Mouse (Mus musculus) cerebellum, adult 2 months (tissue): ENCODE data around the gene Gpr142. TPM values are rescaled to one million over a fixed set of nuclear protein-coding genes. Genes with fewer than 3 reads are reported as not detected.

ENCODE experiments used
- DNase-seq, 2 experiments: peaks; one replicate each; pipeline ENCODE4 v3.0.0; 2021
- H3K27ac ChIP-seq: fragments of 200-500 bp; 2 replicates; pipeline ENCODE4 v1.5.1; 2012; ENCODE audit warnings: low read length, control low read depth, inconsistent platforms; ENCODE audit not compliant: insufficient read depth
- H3K27me3 ChIP-seq: fragments of 200-500 bp; 2 replicates; pipeline ENCODE4 v1.6.1; 2012; ENCODE audit warnings: inconsistent platforms, mild to moderate bottlenecking, low read length, moderate library complexity; ENCODE audit not compliant: control insufficient read depth, insufficient read depth
- H3K4me1 ChIP-seq: fragments of 200-500 bp; 2 replicates; pipeline ENCODE4 v1.6.1; 2011; ENCODE audit warnings: low read length; ENCODE audit not compliant: control insufficient read depth, insufficient read depth
- H3K4me3 ChIP-seq: fragments of 200-500 bp; replicated peaks from 2 replicates; pipeline ENCODE3; 2011; ENCODE audit warnings: mild to moderate bottlenecking, low read depth, low read length, control low read depth; ENCODE audit not compliant: insufficient read depth
- CTCF ChIP-seq: fragments of 200-500 bp; IDR thresholded peaks from 2 replicates; pipeline ENCODE4 v1.5.1; 2011; ENCODE audit warnings: low read depth, mild to moderate bottlenecking, control low read depth, low read length, moderate library complexity, borderline replicate concordance; ENCODE audit not compliant: insufficient read depth
- POLR2A ChIP-seq: fragments of 200-500 bp; IDR thresholded peaks from 2 replicates; pipeline ENCODE4 v1.6.1; 2011; ENCODE audit warnings: low read length, control low read depth, borderline replicate concordance; ENCODE audit not compliant: insufficient read depth
- WGBS: fragments of 180-500 bp; shearing (Covaris S2); methylation state at CpG from one replicate; pipeline ENCODE4 v1.1.7; 2018; 5-methylcytosine and 5-hydroxymethylcytosine counted together
- polyA plus RNA-seq: library from polyadenylated mRNA; depleted of rRNA; stranded (reverse); fragments of >200 nt; gene quantifications from 2 replicates; pipeline ENCODE4 v1.2.3, GENCODE M21; 2012

Gpr142 gene
- polyA plus RNA-seq, 1 experiment = 0.64 TPM

GRCm38 (mm10) chr11:114793868-114794545, 4.7 kb upstream of the Gpr142 start:
- H3K27ac ChIP-seq = peak overlapping the region; percentile 77
- WGBS = 21% methylated on average over 19 of the region's 19 CpGs
- TF ChIP-seq POLR2A = 0 out of 2 replicates have a peak, but pooled peaks have one; percentile 8
- TF ChIP-seq CTCF = no peak

GRCm38 (mm10) chr11:114794691-114795090, 4.0 kb upstream of the Gpr142 start:
- no peak overlapping the region for H3K4me3 ChIP-seq
- DNase-seq = no peak
- H3K4me1 ChIP-seq = peaks cover 46% of the 10 kb centered on the region
- H3K27me3 ChIP-seq = no peaks in the 10 kb centered on the region
- 25% methylated on average over 4 of the region's 4 CpGs for WGBS
- TF ChIP-seq POLR2A = no peak
- TF ChIP-seq CTCF = no peak
- H3K27ac ChIP-seq = peak overlapping the region; percentile 77

More at GRCm38 (mm10) chr11:114793868-114794545, 4.7 kb upstream of the Gpr142 start:
- Histone ChIP-seq H3K4me1 (peaks cover 49% of the 10 kb centered on the region), H3K4me3 (peak overlapping the region; percentile 0), H3K27me3 (no peaks in the 10 kb centered on the region)
- DNase-seq = peak; percentile 60 to 64

GRCm38 (mm10) chr11:114795231-114795746, 3.4 kb upstream of the Gpr142 start:
- peak; percentile 29; the same call in 1 of the 2 replicates for TF ChIP-seq CTCF
- TF ChIP-seq POLR2A = 0 out of 2 replicates have a peak, but pooled peaks have one; percentile 34
- WGBS = 0% methylated on average over 7 of the region's 7 CpGs
- Histone ChIP-seq H3K27me3 (no peaks in the 10 kb centered on the region), H3K4me1 (peaks cover 46% of the 10 kb centered on the region), H3K4me3 (peak overlapping the region; percentile 23), H3K27ac (peak overlapping the region; percentile 77)
- DNase-seq = peak; percentile 92 to 94

- no peak for TF ChIP-seq POLR2A
- TF ChIP-seq CTCF = no peak
- H3K4me1 ChIP-seq = peaks cover 46% of the 10 kb centered on the region
- peak within 1 kb of the TSS; percentile 23 for H3K4me3 ChIP-seq
- H3K27ac ChIP-seq = peak within 1 kb of the TSS; percentile 77
- peak in 1 of 2 experiments; percentile 67 for DNase-seq
- WGBS = 24% methylated on average over 4 of the region's 4 CpGs
- no peaks in the 10 kb centered on the region for H3K27me3 ChIP-seq
These were observed 2.8 kb upstream of the Gpr142 start, which contains the start of gene Btbd17 for GRCm38 (mm10) chr11:114795848-114796322. Btbd17 (minus strand) TSS chr11:114795945.

- DNase-seq = peak in 1 of 2 experiments; percentile 41
- TF ChIP-seq POLR2A (no peak), CTCF (no peak)
- Histone ChIP-seq H3K4me1 (peaks cover 43% of the 10 kb centered on the region), H3K27me3 (no peaks in the 10 kb centered on the region), H3K27ac (no peak overlapping the region), H3K4me3 (no peak overlapping the region)
- 31% methylated on average over 7 of the region's 7 CpGs for WGBS
These were observed 1.5 kb upstream of the Gpr142 start for GRCm38 (mm10) chr11:114797176-114797575.

GRCm38 (mm10) chr11:114797981-114798380, 743 bp upstream of the Gpr142 start:
- 96% methylated on average over 3 of the region's 3 CpGs for WGBS
- no peak overlapping the region for H3K4me3 ChIP-seq
- H3K4me1 ChIP-seq = peaks cover 45% of the 10 kb centered on the region
- DNase-seq = no peak
- no peak overlapping the region for H3K27ac ChIP-seq
- H3K27me3 ChIP-seq = no peaks in the 10 kb centered on the region
- no peak for TF ChIP-seq POLR2A
- no peak for TF ChIP-seq CTCF

GRCm38 (mm10) chr11:114801906-114802305, 3.2 kb downstream of the Gpr142 start:
- whole genome bisulfite sequencing = 95% methylated on average over 1 of the region's 1 CpGs
- peaks cover 33% of the 10 kb centered on the region for H3K4me1 ChIP-seq
- H3K27ac ChIP-seq = no peak overlapping the region
- no peak for TF ChIP-seq CTCF
- TF ChIP-seq POLR2A = no peak
- H3K4me3 ChIP-seq = no peak overlapping the region
- no peaks in the 10 kb centered on the region for H3K27me3 ChIP-seq
- no peak for DNase-seq

- no peak for TF ChIP-seq CTCF
- TF ChIP-seq POLR2A = no peak
- H3K4me1 ChIP-seq = peaks cover 35% of the 10 kb centered on the region
- peak overlapping the region; percentile 36 for H3K27ac ChIP-seq
- no peaks in the 10 kb centered on the region for H3K27me3 ChIP-seq
- peak in 1 of 2 experiments; percentile 58 for DNase-seq
- H3K4me3 ChIP-seq = no peak overlapping the region
- WGBS = 19% methylated on average over 15 of the region's 15 CpGs
These were observed 4.0 kb downstream of the Gpr142 start for GRCm38 (mm10) chr11:114802540-114803267.
